Mouse (Mus musculus) spleen, postnatal 36 days (tissue): Measurements from ENCODE around the gene Jkamp.

ENCODE experiments used
- DNase-seq, 2 experiments: peaks; one replicate each; pipeline ENCODE4 v3.0.0; 2022; ENCODE audit warnings: low spot score in 2 of 2, mixed read lengths in 1 of 2

Jkamp gene

GRCm38 (mm10) chr12:72086166-72086825 is 907 bp downstream of the Jkamp start:
- DNase-seq, result no peak

GRCm38 (mm10) chr12:72089802-72090201 is 4.4 kb downstream of the Jkamp start:
- DNase-seq, result no peak

- DNase-seq, result no peak
Observed at GRCm38 (mm10) chr12:72096966-72097365, 11.6 kb downstream of the Jkamp start.

- no peak for DNase-seq
Observed at GRCm38 (mm10) chr12:72102776-72103175, 17.4 kb downstream of the Jkamp start.

GRCm38 (mm10) chr12:72104027-72104426 is 18.6 kb downstream of the Jkamp start:
- DNase-seq, result no peak

GRCm38 (mm10) chr12:72104525-72105281 is 19.3 kb downstream of the Jkamp start:
- DNase-seq, result peak; percentile 16 to 34

- no peak for DNase-seq
Observed at GRCm38 (mm10) chr12:72115126-72115525, 29.7 kb downstream of the Jkamp start.

- no peak for DNase-seq
Observed at GRCm38 (mm10) chr12:72115686-72116345, 30.4 kb downstream of the Jkamp start.

GRCm38 (mm10) chr12:72129203-72129602 is 43.8 kb downstream of the Jkamp start:
- DNase-seq, result no peak

- no peak for DNase-seq
Observed at GRCm38 (mm10) chr12:72150786-72151185, 65.4 kb downstream of the Jkamp start.
